Mouse (Mus musculus): ENCODE data around the gene Lmx1b. TPM values are rescaled to one million over a fixed set of nuclear protein-coding genes. Genes with fewer than 3 reads are reported as not detected.

The Lmx1b gene
- polyA plus RNA-seq, 1 experiment from 2014 or later: 2.7 TPM

- Histone ChIP-seq H3K9me3 (no peaks in the 10 kb centered on the region), H3K36me3 (no peaks in the 10 kb centered on the region), H3K4me2 (replicated peaks) (peak overlapping the region; percentile 57), H3K4me3 (replicated peaks) (peak overlapping the region; percentile 41), H3K4me1 (replicated peaks) (peaks cover 36% of the 10 kb centered on the region), H3K27ac (peak overlapping the region; percentile 48), H3K27me3 (peaks cover 100% of the 10 kb centered on the region), H3K9ac (replicated peaks) (peak overlapping the region; percentile 52)
- 1% methylated on average over 42 of the region's 42 CpGs for WGBS
- ATAC-seq: peak; percentile 64
Measured at GRCm38 (mm10) chr2:33642650-33643458, 2.5 kb upstream of the Lmx1b start.

- H3K27me3 ChIP-seq: peaks cover 99% of the 10 kb centered on the region
- peak overlapping the region; percentile 57 for H3K4me2 ChIP-seq (replicated peaks)
- peak overlapping the region; percentile 52 for H3K9ac ChIP-seq (replicated peaks)
- no peaks in the 10 kb centered on the region for H3K36me3 ChIP-seq
- no peaks in the 10 kb centered on the region for H3K9me3 ChIP-seq
- H3K4me3 ChIP-seq (replicated peaks): peak overlapping the region; percentile 41
- WGBS: under 1% methylated on average over 41 of the region's 41 CpGs
- no peak for ATAC-seq
- peak overlapping the region; percentile 48 for H3K27ac ChIP-seq
- peaks cover 36% of the 10 kb centered on the region for H3K4me1 ChIP-seq (replicated peaks)
Measured at GRCm38 (mm10) chr2:33641859-33642571, 1.7 kb upstream of the Lmx1b start.

- Histone ChIP-seq H3K4me3 (replicated peaks) (peak overlapping the region; percentile 41), H3K36me3 (no peaks in the 10 kb centered on the region), H3K27me3 (peaks cover 98% of the 10 kb centered on the region), H3K9me3 (no peaks in the 10 kb centered on the region), H3K9ac (replicated peaks) (peak overlapping the region; percentile 62), H3K4me1 (replicated peaks) (peaks cover 31% of the 10 kb centered on the region), H3K4me2 (replicated peaks) (peak overlapping the region; percentile 57), H3K27ac (peak overlapping the region; percentile 67)
- under 1% methylated on average over 42 of the region's 56 CpGs for WGBS
- ATAC-seq: peak; percentile 55; the same call in 1 of the 2 replicates
Measured at GRCm38 (mm10) chr2:33640978-33641858, 907 bp upstream of the Lmx1b start.

GRCm38 (mm10) chr2:33639301-33640170, 775 bp downstream of the Lmx1b start:
- H3K4me2 ChIP-seq (replicated peaks): peak overlapping the region; percentile 46
- H3K36me3 ChIP-seq: no peaks in the 10 kb centered on the region
- peaks cover 28% of the 10 kb centered on the region for H3K4me1 ChIP-seq (replicated peaks)
- WGBS: under 1% methylated on average over 70 of the region's 71 CpGs
- peak overlapping the region; percentile 62 for H3K9ac ChIP-seq (replicated peaks)
- peak overlapping the region; percentile 41 for H3K4me3 ChIP-seq (replicated peaks)
- peak; percentile 48 for ATAC-seq
- H3K9me3 ChIP-seq: no peaks in the 10 kb centered on the region
- H3K27me3 ChIP-seq: peaks cover 98% of the 10 kb centered on the region
- H3K27ac ChIP-seq: peak overlapping the region; percentile 67

GRCm38 (mm10) chr2:33638141-33638733, 2.1 kb downstream of the Lmx1b start:
- H3K9ac ChIP-seq (replicated peaks): peak overlapping the region; percentile 62; the same call in 1 of the 2 replicates

GRCm38 (mm10) chr2:33637288-33637687, 3.0 kb downstream of the Lmx1b start:
- peak overlapping the region; percentile 46 for H3K4me2 ChIP-seq (replicated peaks)
- H3K4me3 ChIP-seq (replicated peaks): peak overlapping the region; percentile 41
- H3K9me3 ChIP-seq: no peaks in the 10 kb centered on the region
- H3K27me3 ChIP-seq: peaks cover 98% of the 10 kb centered on the region
- H3K4me1 ChIP-seq (replicated peaks): peaks cover 22% of the 10 kb centered on the region
- no peak overlapping the region for H3K27ac ChIP-seq
- no peak for ATAC-seq
- H3K9ac ChIP-seq (replicated peaks): 0 out of 2 replicates have a peak overlapping the region, but pooled peaks have one; percentile 1
- 5% methylated on average over 7 of the region's 7 CpGs for WGBS
- H3K36me3 ChIP-seq: no peaks in the 10 kb centered on the region

More at GRCm38 (mm10) chr2:33638141-33638733, 2.1 kb downstream of the Lmx1b start:
- Histone ChIP-seq H3K4me1 (replicated peaks) (peaks cover 28% of the 10 kb centered on the region), H3K27ac (no peak overlapping the region), H3K9me3 (no peaks in the 10 kb centered on the region), H3K4me3 (replicated peaks) (peak overlapping the region; percentile 41), H3K27me3 (peaks cover 98% of the 10 kb centered on the region), H3K4me2 (replicated peaks) (peak overlapping the region; percentile 46), H3K36me3 (no peaks in the 10 kb centered on the region)
- ATAC-seq: no peak
- WGBS: 18% methylated on average over 6 of the region's 6 CpGs

GRCm38 (mm10) chr2:33636628-33637188, 3.6 kb downstream of the Lmx1b start:
- peak overlapping the region; percentile 41 for H3K4me3 ChIP-seq (replicated peaks)

GRCm38 (mm10) chr2:33636117-33636521, 4.2 kb downstream of the Lmx1b start:
- peak overlapping the region; percentile 49 for H3K9ac ChIP-seq (replicated peaks)

More at GRCm38 (mm10) chr2:33636628-33637188, 3.6 kb downstream of the Lmx1b start:
- no peak for ATAC-seq
- H3K4me2 ChIP-seq (replicated peaks): peak overlapping the region; percentile 46
- under 1% methylated on average over 26 of the region's 26 CpGs for WGBS
- no peaks in the 10 kb centered on the region for H3K36me3 ChIP-seq
- H3K27ac ChIP-seq: no peak overlapping the region
- H3K27me3 ChIP-seq: peaks cover 98% of the 10 kb centered on the region
- peak overlapping the region; percentile 49; the same call in 1 of the 2 replicates for H3K9ac ChIP-seq (replicated peaks)
- H3K9me3 ChIP-seq: no peaks in the 10 kb centered on the region
- peaks cover 24% of the 10 kb centered on the region for H3K4me1 ChIP-seq (replicated peaks)

GRCm38 (mm10) chr2:33635323-33636116, 4.8 kb downstream of the Lmx1b start:
- peak overlapping the region; percentile 46 for H3K4me2 ChIP-seq (replicated peaks)
- no peak for ATAC-seq
- no peak overlapping the region; the same call in 1 of the 2 replicates for H3K27ac ChIP-seq
- H3K4me3 ChIP-seq (replicated peaks): peak overlapping the region; percentile 41
- peak overlapping the region; percentile 49 for H3K9ac ChIP-seq (replicated peaks)
- H3K4me1 ChIP-seq (replicated peaks): peaks cover 28% of the 10 kb centered on the region
- WGBS: 6% methylated on average over 19 of the region's 19 CpGs
- no peaks in the 10 kb centered on the region for H3K9me3 ChIP-seq
- peaks cover 97% of the 10 kb centered on the region for H3K27me3 ChIP-seq
- no peaks in the 10 kb centered on the region for H3K36me3 ChIP-seq

More at GRCm38 (mm10) chr2:33636117-33636521, 4.2 kb downstream of the Lmx1b start:
- Histone ChIP-seq H3K36me3 (no peaks in the 10 kb centered on the region), H3K9me3 (no peaks in the 10 kb centered on the region), H3K4me1 (replicated peaks) (peaks cover 27% of the 10 kb centered on the region), H3K27ac (no peak overlapping the region; the same call in 1 of the 2 replicates), H3K27me3 (peaks cover 98% of the 10 kb centered on the region), H3K4me2 (replicated peaks) (peak overlapping the region; percentile 46), H3K4me3 (replicated peaks) (peak overlapping the region; percentile 41)
- ATAC-seq: no peak
- WGBS: under 1% methylated on average over 21 of the region's 21 CpGs
